Mouse (Mus musculus) neural tube, embryonic 15.5 days (tissue): ENCODE results near the gene Itgb2. TPM values are rescaled to one million over a fixed set of nuclear protein-coding genes. Genes with fewer than 3 reads are reported as not detected.
A peak's percentile ranks its signal among the peaks of the same experiment; 100 is the strongest.

Experiments used
- ATAC-seq: fragments of 200-750 bp; cut with Nextera tagmentation; 2 replicates; pipeline ENCODE4 v1.8.0; 2017; ENCODE audit warnings: mild to moderate bottlenecking, moderate TSS enrichment, moderate library complexity; ENCODE audit not compliant: low FRiP score
- H3K27ac ChIP-seq: fragments of 300-500 bp; sonication (generic); replicated peaks from 2 replicates; pipeline ENCODE4 v1.5.1; 2015; ENCODE audit warnings: mild to moderate bottlenecking, inconsistent platforms
- H3K27me3 ChIP-seq: fragments of 300-500 bp; sonication (generic); replicated peaks from 2 replicates; pipeline ENCODE4 v1.6.1; 2015; ENCODE audit warnings: inconsistent platforms
- H3K36me3 ChIP-seq: fragments of 300-500 bp; sonication (generic); 2 replicates; pipeline ENCODE4 v1.6.1; 2015; ENCODE audit warnings: inconsistent platforms
- H3K4me1 ChIP-seq: fragments of 300-500 bp; sonication (generic); 2 replicates; pipeline ENCODE4 v1.6.1; 2015; ENCODE audit warnings: inconsistent platforms
- H3K4me2 ChIP-seq: fragments of 300-500 bp; sonication (generic); 2 replicates; pipeline ENCODE4 v1.6.1; 2015; ENCODE audit warnings: inconsistent platforms, mild to moderate bottlenecking, moderate library complexity
- H3K4me3 ChIP-seq: fragments of 300-500 bp; sonication (generic); replicated peaks from 2 replicates; pipeline ENCODE4 v1.5.1; 2015; ENCODE audit warnings: mild to moderate bottlenecking, inconsistent platforms
- H3K9ac ChIP-seq: fragments of 300-500 bp; sonication (generic); replicated peaks from 2 replicates; pipeline ENCODE4 v1.6.1; 2015; ENCODE audit warnings: mild to moderate bottlenecking, inconsistent platforms
- H3K9me3 ChIP-seq: fragments of 300-500 bp; sonication (generic); replicated peaks from 2 replicates; pipeline ENCODE4 v1.6.1; 2016; ENCODE audit warnings: inconsistent platforms
- whole genome bisulfite sequencing: fragments of 180-500 bp; shearing (Covaris S2); methylation state at CpG from one replicate; pipeline ENCODE4 v1.1.7; 2015; ENCODE audit warnings: mixed read lengths; 5-methylcytosine and 5-hydroxymethylcytosine counted together
- polyA plus RNA-seq: library from polyadenylated mRNA; unstranded; fragments of >200 nt; fragmentation: Nextera tagmentation; extraction: Ambion mirVana; gene quantifications from 2 replicates; pipeline ENCODE4 v1.2.1, GENCODE M21; 2015

Itgb2 gene
- polyA plus RNA-seq, 1 experiment from 2014 or later, result 1.0 TPM

- Histone ChIP-seq H3K9ac (no peak overlapping the region), H3K36me3 (peaks cover 14% of the 10 kb centered on the region), H3K4me3 (no peak overlapping the region), H3K4me1 (peaks cover 18% of the 10 kb centered on the region), H3K4me2 (no peak overlapping the region), H3K9me3 (no peaks in the 10 kb centered on the region), H3K27me3 (no peaks in the 10 kb centered on the region), H3K27ac (no peak overlapping the region)
- 60% methylated on average over 4 of the region's 4 CpGs for WGBS
- ATAC-seq, result no peak
Observed at GRCm38 (mm10) chr10:77603021-77603420, 73.0 kb downstream of the Itgb2 start.

GRCm38 (mm10) chr10:77604111-77604510 is 74.1 kb downstream of the Itgb2 start:
- no peak for ATAC-seq
- Histone ChIP-seq H3K36me3 (peaks cover 3% of the 10 kb centered on the region), H3K4me3 (no peak overlapping the region), H3K4me2 (no peak overlapping the region), H3K9ac (no peak overlapping the region), H3K4me1 (peaks cover 21% of the 10 kb centered on the region), H3K27ac (no peak overlapping the region), H3K9me3 (no peaks in the 10 kb centered on the region), H3K27me3 (no peaks in the 10 kb centered on the region)
- WGBS, result 89% methylated on average over 6 of the region's 6 CpGs

- Histone ChIP-seq H3K4me2 (no peak overlapping the region), H3K4me3 (no peak overlapping the region), H3K4me1 (peaks cover 21% of the 10 kb centered on the region), H3K9me3 (no peaks in the 10 kb centered on the region), H3K27ac (peak overlapping the region; percentile 97), H3K9ac (no peak overlapping the region), H3K36me3 (peaks cover 2% of the 10 kb centered on the region; the same call in 1 of the 2 replicates), H3K27me3 (no peaks in the 10 kb centered on the region)
- 87% methylated on average over 5 of the region's 5 CpGs for WGBS
- no peak for ATAC-seq
Observed at GRCm38 (mm10) chr10:77604958-77605357, 74.9 kb downstream of the Itgb2 start.

GRCm38 (mm10) chr10:77605368-77605767 is 75.3 kb downstream of the Itgb2 start:
- WGBS, result 35% methylated on average over 1 of the region's 1 CpGs
- peak; percentile 3 for ATAC-seq
- Histone ChIP-seq H3K36me3 (peaks cover 5% of the 10 kb centered on the region), H3K4me1 (peaks cover 22% of the 10 kb centered on the region), H3K9me3 (no peaks in the 10 kb centered on the region), H3K27me3 (no peaks in the 10 kb centered on the region), H3K4me3 (peak overlapping the region; percentile 67), H3K27ac (peak overlapping the region; percentile 97), H3K9ac (0 out of 2 replicates have a peak overlapping the region, but pooled peaks have one; percentile 4), H3K4me2 (peak overlapping the region; percentile 89)

- Histone ChIP-seq H3K9ac (peak within 1 kb of the TSS; percentile 83), H3K4me1 (peaks cover 24% of the 10 kb centered on the region), H3K9me3 (no peaks in the 10 kb centered on the region), H3K4me3 (peak within 1 kb of the TSS; percentile 67), H3K27me3 (no peaks in the 10 kb centered on the region), H3K4me2 (peak within 1 kb of the TSS; percentile 89), H3K36me3 (peaks cover 13% of the 10 kb centered on the region), H3K27ac (peak within 1 kb of the TSS; percentile 97)
- WGBS, result under 1% methylated on average over 94 of the region's 119 CpGs
- peak; percentile 90 for ATAC-seq
Observed at GRCm38 (mm10) chr10:77605908-77606826, 76.1 kb downstream of the Itgb2 start, which contains the start of the genes Sumo3 and Gm49325. Sumo3 (plus strand) TSS chr10:77606097. Gm49325 (plus strand) TSS chr10:77606197.

- peak overlapping the region; percentile 67 for H3K4me3 ChIP-seq
- 43% methylated on average over 7 of the region's 7 CpGs for WGBS
- H3K9ac ChIP-seq, result peak overlapping the region; percentile 83
- peaks cover 20% of the 10 kb centered on the region for H3K36me3 ChIP-seq
- H3K4me2 ChIP-seq, result peak overlapping the region; percentile 89
- ATAC-seq, result no peak; the same call in 1 of the 2 replicates
- H3K4me1 ChIP-seq, result peaks cover 24% of the 10 kb centered on the region
- H3K27ac ChIP-seq, result peak overlapping the region; percentile 97
- no peaks in the 10 kb centered on the region for H3K9me3 ChIP-seq
- no peaks in the 10 kb centered on the region for H3K27me3 ChIP-seq
Observed at GRCm38 (mm10) chr10:77606855-77607254, 76.8 kb downstream of the Itgb2 start.

- no peak for ATAC-seq
- Histone ChIP-seq H3K4me3 (peak overlapping the region; percentile 67), H3K9me3 (no peaks in the 10 kb centered on the region), H3K27me3 (no peaks in the 10 kb centered on the region), H3K27ac (no peak overlapping the region), H3K4me2 (peak overlapping the region; percentile 89), H3K4me1 (peaks cover 24% of the 10 kb centered on the region), H3K9ac (no peak overlapping the region), H3K36me3 (peaks cover 22% of the 10 kb centered on the region)
- 70% methylated on average over 5 of the region's 5 CpGs for WGBS
Observed at GRCm38 (mm10) chr10:77607441-77607840, 77.4 kb downstream of the Itgb2 start.

- ATAC-seq, result no peak
- Histone ChIP-seq H3K27me3 (no peaks in the 10 kb centered on the region), H3K27ac (no peak overlapping the region), H3K4me2 (no peak overlapping the region), H3K9me3 (no peaks in the 10 kb centered on the region), H3K4me1 (peaks cover 27% of the 10 kb centered on the region), H3K4me3 (no peak overlapping the region), H3K9ac (no peak overlapping the region), H3K36me3 (peaks cover 30% of the 10 kb centered on the region)
- 93% methylated on average over 8 of the region's 8 CpGs for WGBS
Observed at GRCm38 (mm10) chr10:77608589-77608988, 78.5 kb downstream of the Itgb2 start.

GRCm38 (mm10) chr10:77610221-77610961 is 80.3 kb downstream of the Itgb2 start:
- Histone ChIP-seq H3K4me1 (peaks cover 27% of the 10 kb centered on the region), H3K9me3 (no peaks in the 10 kb centered on the region), H3K4me2 (no peak overlapping the region), H3K9ac (no peak overlapping the region), H3K4me3 (no peak overlapping the region), H3K27ac (no peak overlapping the region), H3K27me3 (no peaks in the 10 kb centered on the region), H3K36me3 (peaks cover 43% of the 10 kb centered on the region)
- WGBS, result 87% methylated on average over 8 of the region's 8 CpGs
- ATAC-seq, result no peak

- Histone ChIP-seq H3K9me3 (no peaks in the 10 kb centered on the region), H3K4me2 (no peak overlapping the region), H3K27ac (no peak overlapping the region), H3K4me3 (no peak overlapping the region), H3K36me3 (peaks cover 72% of the 10 kb centered on the region), H3K27me3 (no peaks in the 10 kb centered on the region), H3K4me1 (peaks cover 6% of the 10 kb centered on the region), H3K9ac (no peak overlapping the region)
- no peak for ATAC-seq
- WGBS, result 91% methylated on average over 3 of the region's 3 CpGs
Observed at GRCm38 (mm10) chr10:77613409-77613808, 83.4 kb downstream of the Itgb2 start.
